Mouse (Mus musculus) spleen, postnatal 4 days (tissue): ENCODE data around the gene Gas7.

ENCODE experiments used
- DNase-seq, 2 experiments: peaks; one replicate each; pipeline ENCODE4 v3.0.0; 2022; ENCODE audit warnings: low spot score in 2 of 2

Gene Gas7

GRCm38 (mm10) chr11:67533151-67533550, 77.9 kb downstream of the Gas7 start:
- DNase-seq = no peak

GRCm38 (mm10) chr11:67535703-67536102, 80.5 kb downstream of the Gas7 start:
- no peak for DNase-seq

GRCm38 (mm10) chr11:67536413-67536812, 81.2 kb downstream of the Gas7 start:
- DNase-seq = no peak

- DNase-seq = no peak
Observed at GRCm38 (mm10) chr11:67537353-67537752, 82.1 kb downstream of the Gas7 start.

DNA sequence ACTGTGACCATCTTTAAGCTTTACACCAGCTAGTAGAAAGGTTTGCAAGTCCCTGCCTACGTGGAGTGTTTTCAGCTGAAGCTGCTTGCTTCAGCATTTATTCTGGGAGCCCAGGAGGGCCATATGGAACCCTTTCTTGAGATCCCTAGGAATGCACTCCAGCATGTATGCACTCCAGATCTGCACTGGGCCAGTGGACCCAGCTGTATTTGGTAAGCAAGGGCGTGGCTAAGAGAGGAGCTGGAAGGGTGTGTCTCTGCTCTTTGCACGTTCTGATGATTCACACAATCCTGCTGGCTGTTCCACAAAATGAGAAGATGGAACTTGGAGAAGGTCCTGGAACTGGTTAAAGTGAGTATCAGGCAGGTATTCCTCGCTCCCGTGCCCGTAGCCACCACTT, 83.3 kb downstream of the Gas7 start:
- no peak for DNase-seq

DNA sequence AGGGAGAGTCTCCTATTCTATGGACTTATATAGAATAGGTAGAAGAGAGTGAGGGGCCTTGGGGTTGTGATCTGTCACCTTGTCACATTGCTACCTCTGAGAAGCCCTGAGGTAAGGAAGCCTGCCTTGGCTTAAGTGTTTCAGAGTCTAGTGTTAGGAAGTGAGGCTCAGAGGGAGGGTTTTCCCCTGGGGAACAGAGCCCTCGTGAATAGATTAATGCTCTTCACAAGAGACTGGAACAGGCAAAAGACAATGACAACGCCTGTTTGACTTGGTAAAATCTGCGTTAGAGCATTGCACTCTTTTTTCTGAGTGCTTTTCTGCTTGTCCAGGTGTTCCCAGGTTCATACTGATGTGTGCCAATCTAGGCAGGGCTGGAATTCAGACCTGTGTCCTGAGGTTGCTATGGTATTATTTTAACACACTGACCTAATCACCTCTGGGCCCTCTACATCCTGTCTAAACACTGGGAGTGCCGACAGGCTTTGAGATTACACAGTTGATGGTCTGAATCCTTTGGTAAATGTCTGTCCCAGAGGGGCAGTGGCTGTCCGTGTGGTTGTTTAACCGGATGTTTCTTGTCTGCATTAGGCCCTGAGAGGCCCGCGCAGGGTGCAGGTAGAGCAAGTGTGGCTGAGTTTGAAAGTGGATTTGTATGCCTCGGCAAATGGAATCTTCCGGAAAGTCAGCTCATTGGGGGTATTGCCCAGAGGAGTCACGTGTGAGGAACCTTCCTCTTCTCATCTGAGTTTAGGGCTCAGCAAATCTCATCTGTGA, 89.6 kb downstream of the Gas7 start:
- no peak for DNase-seq

DNA sequence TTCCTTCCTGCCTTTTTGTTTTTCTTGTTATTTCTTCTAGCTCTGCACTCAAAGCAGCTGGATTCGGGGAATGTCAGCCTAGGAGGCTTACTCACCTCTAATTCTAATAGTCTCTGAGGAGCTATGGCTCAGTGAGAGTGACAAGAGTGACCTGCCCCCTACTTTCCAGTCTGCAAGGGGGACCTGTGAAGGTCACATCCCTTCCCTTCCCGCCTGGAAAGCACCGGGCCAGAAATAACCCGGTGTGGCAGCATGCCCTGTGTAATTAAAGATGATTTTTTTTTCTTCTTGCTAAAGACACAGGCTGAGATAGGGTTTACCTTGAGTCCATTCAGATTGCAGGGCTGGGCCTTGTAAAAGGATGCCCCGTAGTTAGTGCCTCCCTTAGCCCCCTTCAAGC, 91.3 kb downstream of the Gas7 start:
- no peak for DNase-seq

GRCm38 (mm10) chr11:67549306-67549705, 94.1 kb downstream of the Gas7 start:
- DNase-seq = no peak

DNA sequence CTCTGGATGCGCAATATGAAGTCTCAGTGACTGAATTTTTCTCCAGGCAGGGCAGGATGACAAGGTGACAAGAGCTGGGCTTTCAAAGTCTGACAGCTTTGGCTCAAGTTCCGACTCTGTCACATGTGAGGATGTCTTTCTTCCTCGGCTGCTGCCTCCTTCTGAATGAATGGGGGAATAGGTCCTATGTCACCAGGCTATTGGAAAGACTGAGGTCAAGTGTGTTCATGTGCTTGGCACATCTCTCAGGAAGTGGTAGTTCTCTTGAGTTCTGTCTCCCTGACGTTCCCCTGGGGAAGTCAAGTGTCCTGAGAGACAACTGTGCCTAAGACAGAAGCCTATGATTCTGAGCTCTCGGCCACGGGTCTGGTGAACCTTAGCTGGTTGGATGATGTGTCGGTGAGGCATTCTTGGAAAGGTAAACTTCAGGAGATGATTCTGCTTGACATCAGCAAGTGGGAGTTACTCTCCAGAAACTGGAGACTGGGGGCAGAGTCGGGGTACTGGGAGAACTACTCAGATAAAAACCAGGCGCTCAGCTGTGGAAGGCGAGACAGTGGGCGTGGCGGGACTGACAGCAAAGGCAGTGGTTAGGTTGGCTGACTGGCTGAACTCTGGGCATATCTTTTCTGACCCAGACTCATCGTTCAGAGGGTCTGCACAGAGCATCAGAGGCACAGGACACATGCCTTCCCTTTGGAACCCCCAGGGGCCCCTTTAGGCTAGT, 94.7 kb downstream of the Gas7 start:
- DNase-seq = no peak

DNA sequence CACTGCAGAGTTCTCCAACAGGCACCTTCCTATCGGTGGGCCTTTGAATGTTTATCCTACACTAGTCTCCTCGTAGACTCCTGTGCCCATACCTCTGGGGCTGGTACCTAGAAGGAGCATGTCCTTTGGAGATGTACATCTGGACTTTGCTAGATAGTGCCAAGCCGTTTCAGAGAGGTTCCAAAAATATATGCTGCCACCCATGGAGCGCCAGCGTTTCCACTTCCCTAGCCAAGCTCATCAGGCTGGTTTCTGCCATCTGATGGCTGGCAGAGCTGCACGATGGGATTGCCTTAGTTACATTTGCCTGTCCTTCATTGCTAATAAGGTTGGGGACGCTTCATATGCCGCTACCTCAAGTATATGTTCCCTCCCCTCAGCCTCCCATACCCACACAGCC, 97.2 kb downstream of the Gas7 start:
- no peak for DNase-seq

- DNase-seq = no peak
Observed at GRCm38 (mm10) chr11:67554276-67554675, 99.0 kb downstream of the Gas7 start.

DNA sequence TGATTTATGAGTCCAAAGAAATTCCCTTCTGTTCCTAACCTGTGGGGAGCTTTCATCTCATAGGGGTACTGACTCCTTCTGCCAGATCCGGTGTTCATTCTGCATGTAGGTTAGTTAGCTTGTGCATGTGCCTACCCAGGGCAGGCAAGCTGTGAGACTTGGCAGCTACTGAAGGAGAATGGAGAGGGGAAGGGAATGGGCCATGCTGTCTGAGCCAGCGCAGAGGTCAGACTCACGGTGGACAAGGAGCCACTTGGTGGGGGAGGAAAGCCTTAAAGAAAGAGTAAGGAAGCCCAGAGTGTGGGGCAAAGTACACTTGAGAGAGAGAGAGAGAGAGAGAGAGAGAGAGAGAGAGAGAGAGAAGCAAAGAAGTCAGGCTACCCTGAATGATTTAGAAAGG, 101.1 kb downstream of the Gas7 start:
- no peak for DNase-seq

GRCm38 (mm10) chr11:67558772-67559448, 103.7 kb downstream of the Gas7 start:
- DNase-seq = no peak

DNA sequence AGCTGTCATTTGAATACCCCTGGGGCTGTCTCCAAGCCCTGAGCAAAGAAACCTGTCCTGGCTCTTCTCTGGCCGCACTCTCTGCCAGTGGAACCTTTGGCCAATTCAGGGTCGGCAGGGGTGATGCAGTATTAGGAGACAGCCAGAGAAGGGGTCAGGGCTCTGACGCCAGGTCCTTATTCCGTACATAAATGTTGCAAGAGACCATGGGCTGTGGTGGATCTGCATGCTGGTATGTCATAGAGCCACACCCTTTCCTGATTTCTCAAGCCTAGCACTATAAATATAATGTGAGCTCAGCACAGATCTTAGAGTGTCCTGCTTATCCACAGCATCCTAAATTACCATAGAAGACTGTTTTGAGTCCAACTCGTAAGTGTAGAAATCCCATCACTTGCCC, 104.3 kb downstream of the Gas7 start:
- no peak for DNase-seq

- no peak for DNase-seq
Observed at GRCm38 (mm10) chr11:67561631-67562030, 106.4 kb downstream of the Gas7 start.

- no peak for DNase-seq
Observed at GRCm38 (mm10) chr11:67563141-67563540, 107.9 kb downstream of the Gas7 start.

GRCm38 (mm10) chr11:67564003-67564637, 108.9 kb downstream of the Gas7 start:
- DNase-seq = no peak

DNA sequence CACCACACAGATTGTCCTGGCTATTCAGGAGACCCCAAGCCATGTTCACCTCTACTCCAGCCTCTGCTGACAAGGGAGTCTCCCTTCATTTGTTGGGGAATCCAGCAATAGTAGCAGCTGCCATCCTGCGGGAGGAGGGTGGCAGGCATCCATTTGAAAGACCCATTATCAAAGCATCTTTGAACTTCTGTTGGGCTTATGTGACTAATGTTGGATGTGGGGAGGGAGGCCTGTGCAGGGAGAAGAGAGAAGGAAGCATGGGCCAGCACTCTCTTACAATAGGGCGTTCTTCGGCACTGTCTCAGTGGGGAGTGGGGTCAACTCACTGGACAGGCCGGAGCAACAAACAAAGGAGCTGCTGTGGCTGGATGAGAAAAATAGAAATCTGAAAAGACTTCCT, 110.3 kb downstream of the Gas7 start:
- no peak for DNase-seq

DNA sequence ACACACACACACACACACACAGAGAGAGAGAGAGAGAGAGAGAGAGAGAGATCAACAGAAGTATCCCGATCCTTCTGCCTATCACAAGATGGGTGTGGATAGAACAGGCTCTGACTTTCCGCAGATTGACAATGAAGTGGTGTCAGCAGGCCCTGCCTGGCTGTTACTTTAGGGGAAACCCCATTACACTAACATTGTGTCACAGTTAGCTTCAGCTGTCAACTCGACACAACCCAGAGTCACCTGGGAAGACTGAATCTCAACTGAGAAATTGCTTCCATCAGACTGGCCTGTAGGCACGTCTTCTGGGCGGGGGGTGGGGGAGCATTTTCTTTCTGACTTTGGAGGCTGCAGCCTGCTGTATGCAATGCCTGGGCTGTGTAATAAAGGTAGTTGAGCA, 111.5 kb downstream of the Gas7 start:
- no peak for DNase-seq

DNA sequence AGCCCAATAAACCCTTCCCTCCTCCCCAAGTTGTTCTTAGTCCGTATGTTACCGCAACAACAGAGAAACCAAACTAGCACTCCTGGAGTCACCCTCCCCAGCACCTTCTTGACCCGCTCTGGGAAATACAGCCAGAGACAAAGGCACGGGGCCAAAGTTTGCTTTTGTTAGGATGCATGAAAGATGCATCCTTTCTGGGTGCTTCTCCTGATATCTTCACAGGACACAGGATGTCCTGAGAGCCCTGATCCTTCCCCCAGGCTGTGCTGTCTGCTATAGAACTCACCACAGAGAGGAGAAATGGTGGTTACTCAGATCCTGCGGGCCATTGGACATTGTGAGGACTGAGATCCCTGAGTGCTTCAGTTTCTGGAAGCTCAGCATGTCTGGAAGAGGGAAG, 111.9 kb downstream of the Gas7 start:
- no peak for DNase-seq

- no peak for DNase-seq
Observed at GRCm38 (mm10) chr11:67567991-67568390, 112.8 kb downstream of the Gas7 start.

GRCm38 (mm10) chr11:67568815-67569214, 113.6 kb downstream of the Gas7 start:
- no peak for DNase-seq
